Mouse (Mus musculus): ENCODE measurements around the gene Trip10. TPM values are rescaled to one million over a fixed set of nuclear protein-coding genes. Genes with fewer than 3 reads are reported as not detected.

Gene Trip10
- polyA plus RNA-seq, 1 experiment: 0.18 TPM

DNA sequence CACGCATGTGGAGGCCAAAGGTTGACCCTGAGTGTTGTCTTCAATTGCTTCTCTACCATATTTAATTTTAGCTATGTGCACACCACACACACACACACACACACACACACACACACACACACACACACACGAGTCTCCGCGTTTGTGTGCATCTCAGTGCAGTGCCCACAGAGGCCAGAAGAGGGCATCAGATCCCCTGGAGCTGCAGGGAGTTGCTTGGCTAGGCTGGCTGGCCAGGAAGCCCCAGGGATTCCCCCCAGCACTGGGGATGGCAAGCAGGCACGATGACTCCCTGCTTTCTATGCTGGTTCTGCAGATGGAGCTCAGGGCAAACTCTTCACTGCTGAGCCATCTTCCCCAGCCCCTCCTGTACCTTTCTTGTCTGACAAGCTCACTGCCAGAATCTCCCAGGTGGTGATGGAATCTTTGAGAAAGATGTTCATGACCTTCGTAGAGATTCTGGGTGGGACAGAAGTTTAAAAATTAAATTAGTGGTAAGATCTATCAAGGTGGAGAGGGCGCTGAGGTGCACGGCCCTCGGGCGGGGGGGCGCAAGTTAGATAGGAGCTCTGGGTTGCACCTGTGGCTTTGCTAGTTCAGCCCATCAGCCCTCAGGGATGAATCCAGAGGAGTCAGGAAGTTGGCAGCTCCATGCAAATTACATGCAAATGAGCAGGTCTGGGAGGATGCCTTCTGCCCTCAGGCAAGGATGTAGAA lies 29.9 kb upstream of the Trip10 start:
- Histone ChIP-seq H3K4me3 (replicated peaks) (no peak overlapping the region), H3K4me1 (ENCODE audit: control insufficient read depth) (no peaks in the 10 kb centered on the region), H3K27me3 (ENCODE audit: control insufficient read depth) (no peaks in the 10 kb centered on the region), H3K9me3 (ENCODE audit: control insufficient read depth, low read length) (no peaks in the 10 kb centered on the region), H3K36me3 (ENCODE audit: control insufficient read depth) (peaks cover 28% of the 10 kb centered on the region; the same call in 1 of the 2 replicates)
- no peak for TF ChIP-seq GATA1 (IDR thresholded peaks at IDR 0.05; ENCODE audit: low read length)
- TF ChIP-seq TAL1 (IDR thresholded peaks at IDR 0.05; ENCODE audit: low read length): no peak

DNA sequence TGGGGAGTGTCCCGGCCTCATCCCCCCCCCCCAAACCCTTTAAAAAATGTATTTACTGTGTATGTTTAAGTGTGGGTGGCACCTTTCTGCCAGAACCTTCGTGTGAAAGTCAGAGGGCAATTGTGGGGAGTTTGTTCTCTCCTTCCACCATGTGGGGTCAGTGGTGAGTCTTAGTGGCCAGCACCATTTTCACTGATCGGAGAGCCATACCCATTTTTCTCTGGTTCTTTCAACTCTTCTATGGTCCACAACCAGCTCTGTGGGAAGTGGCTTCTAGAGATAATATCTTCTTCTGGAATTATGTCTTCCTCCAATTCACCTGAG lies 29.4 kb upstream of the Trip10 start:
- no peaks in the 10 kb centered on the region for H3K9me3 ChIP-seq (ENCODE audit: control insufficient read depth, low read length)
- no peaks in the 10 kb centered on the region for H3K4me1 ChIP-seq (ENCODE audit: control insufficient read depth)
- no peak for TF ChIP-seq TAL1 (IDR thresholded peaks at IDR 0.05; ENCODE audit: low read length)
- no peak for TF ChIP-seq GATA1 (IDR thresholded peaks at IDR 0.05; ENCODE audit: low read length)
- no peak overlapping the region for H3K4me3 ChIP-seq (replicated peaks)
- no peaks in the 10 kb centered on the region for H3K27me3 ChIP-seq (ENCODE audit: control insufficient read depth)
- peaks cover 28% of the 10 kb centered on the region; the same call in 1 of the 2 replicates for H3K36me3 ChIP-seq (ENCODE audit: control insufficient read depth)

DNA sequence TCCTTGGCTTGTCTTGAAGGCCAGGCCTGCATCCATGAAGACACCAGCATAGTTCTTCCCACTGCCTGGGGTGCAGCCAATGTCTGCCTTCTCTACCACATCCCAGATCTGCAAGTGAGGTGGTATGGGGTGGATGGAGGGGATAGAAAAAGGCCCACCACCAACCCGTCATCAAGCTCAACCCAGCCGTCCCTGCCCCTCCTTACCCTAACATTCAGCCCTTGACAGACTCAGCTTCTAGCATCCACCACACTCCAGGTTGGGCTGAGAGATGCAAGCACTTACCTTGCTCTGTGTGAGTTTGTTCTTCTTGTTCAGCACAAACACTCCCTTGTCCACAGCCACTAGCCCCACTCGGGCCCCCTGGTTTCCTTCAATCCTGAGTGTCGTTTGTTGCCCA lies 27.3 kb upstream of the Trip10 start:
- Histone ChIP-seq H3K27me3 (ENCODE audit: control insufficient read depth) (no peaks in the 10 kb centered on the region), H3K4me1 (ENCODE audit: control insufficient read depth) (no peaks in the 10 kb centered on the region), H3K4me3 (replicated peaks) (no peak overlapping the region), H3K36me3 (ENCODE audit: control insufficient read depth) (peaks cover 24% of the 10 kb centered on the region; the same call in 1 of the 2 replicates), H3K9me3 (ENCODE audit: control insufficient read depth, low read length) (no peaks in the 10 kb centered on the region)
- TF ChIP-seq TAL1 (IDR thresholded peaks at IDR 0.05; ENCODE audit: low read length) (no peak), GATA1 (IDR thresholded peaks at IDR 0.05; ENCODE audit: low read length) (no peak)

DNA sequence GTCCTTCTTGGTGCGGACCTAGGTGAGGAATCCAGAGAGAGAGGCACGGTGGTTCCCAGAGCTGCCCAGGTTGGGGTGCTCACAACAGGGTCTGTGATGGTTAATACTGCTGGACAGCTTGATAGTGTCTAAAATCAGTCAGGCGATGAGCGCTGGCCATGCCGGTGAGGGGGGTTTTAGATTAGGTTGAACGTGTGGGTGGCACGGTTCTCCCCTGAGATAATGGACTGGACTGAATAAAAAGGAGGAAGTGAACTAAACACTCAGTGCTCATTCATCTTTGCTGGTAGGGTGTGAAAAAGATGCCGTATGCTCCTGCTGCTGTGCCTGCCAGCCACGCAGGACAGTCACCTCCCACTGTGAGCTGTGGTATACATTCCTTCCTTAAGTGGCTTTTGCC lies 25.9 kb upstream of the Trip10 start:
- no peak for TF ChIP-seq TAL1 (IDR thresholded peaks at IDR 0.05; ENCODE audit: low read length)
- TF ChIP-seq GATA1 (IDR thresholded peaks at IDR 0.05; ENCODE audit: low read length): no peak
- Histone ChIP-seq H3K9me3 (ENCODE audit: control insufficient read depth, low read length) (no peaks in the 10 kb centered on the region), H3K27me3 (ENCODE audit: control insufficient read depth) (no peaks in the 10 kb centered on the region), H3K4me1 (ENCODE audit: control insufficient read depth) (no peaks in the 10 kb centered on the region), H3K36me3 (ENCODE audit: control insufficient read depth) (peaks cover 17% of the 10 kb centered on the region; the same call in 1 of the 2 replicates), H3K4me3 (replicated peaks) (no peak overlapping the region)

DNA sequence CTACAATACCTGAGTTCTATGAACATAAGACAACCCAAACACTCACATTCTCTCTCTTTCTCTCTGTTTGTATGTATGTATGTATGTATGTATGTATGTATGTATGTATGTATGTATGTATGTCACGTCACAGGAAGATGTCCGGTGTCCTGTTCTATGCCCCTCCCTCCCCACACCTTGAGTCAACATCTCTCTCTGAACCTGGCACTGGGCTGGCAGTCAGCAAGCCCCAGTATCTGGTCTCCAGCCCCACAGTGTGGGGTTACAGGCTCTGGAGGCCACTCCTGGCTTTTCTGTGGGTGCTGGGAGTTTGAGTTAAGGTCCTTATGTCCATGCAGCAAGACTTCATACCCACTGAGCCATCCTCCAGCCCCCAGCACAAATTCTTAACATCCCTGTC lies 21.8 kb upstream of the Trip10 start:
- TF ChIP-seq TAL1 (IDR thresholded peaks at IDR 0.05; ENCODE audit: low read length): no peak
- no peak for TF ChIP-seq GATA1 (IDR thresholded peaks at IDR 0.05; ENCODE audit: low read length)
- no peaks in the 10 kb centered on the region for H3K27me3 ChIP-seq (ENCODE audit: control insufficient read depth)
- H3K9me3 ChIP-seq (ENCODE audit: control insufficient read depth, low read length): no peaks in the 10 kb centered on the region
- H3K4me1 ChIP-seq (ENCODE audit: control insufficient read depth): no peaks in the 10 kb centered on the region; the same call in 1 of the 2 replicates
- H3K4me3 ChIP-seq (replicated peaks): peak overlapping the region; percentile 42
- peaks cover 8% of the 10 kb centered on the region; the same call in 1 of the 2 replicates for H3K36me3 ChIP-seq (ENCODE audit: control insufficient read depth)

DNA sequence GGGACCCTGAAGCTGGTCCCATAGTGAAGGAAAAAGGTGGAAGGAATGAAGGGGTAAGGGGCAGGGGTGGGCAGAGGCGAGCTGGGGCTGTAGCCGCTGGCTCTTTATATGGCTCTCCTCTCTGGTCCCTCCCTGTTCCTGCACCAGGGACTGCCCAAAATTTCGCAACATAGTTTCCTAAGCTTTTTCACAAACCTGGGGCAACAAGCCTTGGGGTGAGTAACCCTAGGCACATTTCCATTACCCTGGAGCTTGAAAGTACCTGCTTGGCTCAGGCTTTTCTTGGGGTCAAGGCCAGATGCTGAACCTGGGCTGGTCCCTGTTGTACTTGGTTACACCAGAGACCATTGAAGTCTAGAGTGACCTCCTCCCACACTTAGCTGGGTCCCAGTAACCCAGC lies 21.2 kb upstream of the Trip10 start, which contains the start of gene C3:
Gene C3, minus strand, starts transcription at position 123 of the 400 bp plus-strand sequence.
- Histone ChIP-seq H3K36me3 (ENCODE audit: control insufficient read depth) (peaks cover 5% of the 10 kb centered on the region; the same call in 1 of the 2 replicates), H3K4me3 (replicated peaks) (peak within 1 kb of the TSS; percentile 42), H3K9me3 (ENCODE audit: control insufficient read depth, low read length) (no peaks in the 10 kb centered on the region), H3K4me1 (ENCODE audit: control insufficient read depth) (no peaks in the 10 kb centered on the region; the same call in 1 of the 2 replicates), H3K27me3 (ENCODE audit: control insufficient read depth) (no peaks in the 10 kb centered on the region)
- TF ChIP-seq TAL1 (IDR thresholded peaks at IDR 0.05; ENCODE audit: low read length): no peak
- TF ChIP-seq GATA1 (IDR thresholded peaks at IDR 0.05; ENCODE audit: low read length): no peak

DNA sequence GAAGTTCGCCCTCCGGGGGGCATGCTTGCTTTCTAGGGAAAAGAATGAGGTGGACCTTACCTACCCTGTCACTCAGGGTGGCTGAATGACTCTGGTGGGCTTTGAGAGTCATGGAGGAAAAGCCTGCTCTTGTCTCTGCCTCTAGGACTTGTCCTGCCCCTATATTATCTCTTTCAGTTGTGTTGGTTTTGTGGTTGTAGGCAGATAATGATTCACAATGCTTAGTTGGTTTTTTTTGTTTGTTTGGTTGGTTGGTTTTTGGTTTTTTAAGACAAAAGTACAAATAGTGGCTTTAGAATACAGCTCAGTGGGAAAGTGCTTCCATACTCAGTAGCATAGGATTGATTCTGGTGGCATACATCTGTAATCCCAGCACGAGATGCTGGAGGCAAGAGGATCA lies 20.4 kb upstream of the Trip10 start:
- TF ChIP-seq TAL1 (IDR thresholded peaks at IDR 0.05; ENCODE audit: low read length) (no peak), GATA1 (IDR thresholded peaks at IDR 0.05; ENCODE audit: low read length) (no peak)
- no peaks in the 10 kb centered on the region for H3K9me3 ChIP-seq (ENCODE audit: control insufficient read depth, low read length)
- H3K36me3 ChIP-seq (ENCODE audit: control insufficient read depth): peaks cover 5% of the 10 kb centered on the region; the same call in 1 of the 2 replicates
- H3K27me3 ChIP-seq (ENCODE audit: control insufficient read depth): no peaks in the 10 kb centered on the region
- no peaks in the 10 kb centered on the region; the same call in 1 of the 2 replicates for H3K4me1 ChIP-seq (ENCODE audit: control insufficient read depth)
- no peak overlapping the region for H3K4me3 ChIP-seq (replicated peaks)

DNA sequence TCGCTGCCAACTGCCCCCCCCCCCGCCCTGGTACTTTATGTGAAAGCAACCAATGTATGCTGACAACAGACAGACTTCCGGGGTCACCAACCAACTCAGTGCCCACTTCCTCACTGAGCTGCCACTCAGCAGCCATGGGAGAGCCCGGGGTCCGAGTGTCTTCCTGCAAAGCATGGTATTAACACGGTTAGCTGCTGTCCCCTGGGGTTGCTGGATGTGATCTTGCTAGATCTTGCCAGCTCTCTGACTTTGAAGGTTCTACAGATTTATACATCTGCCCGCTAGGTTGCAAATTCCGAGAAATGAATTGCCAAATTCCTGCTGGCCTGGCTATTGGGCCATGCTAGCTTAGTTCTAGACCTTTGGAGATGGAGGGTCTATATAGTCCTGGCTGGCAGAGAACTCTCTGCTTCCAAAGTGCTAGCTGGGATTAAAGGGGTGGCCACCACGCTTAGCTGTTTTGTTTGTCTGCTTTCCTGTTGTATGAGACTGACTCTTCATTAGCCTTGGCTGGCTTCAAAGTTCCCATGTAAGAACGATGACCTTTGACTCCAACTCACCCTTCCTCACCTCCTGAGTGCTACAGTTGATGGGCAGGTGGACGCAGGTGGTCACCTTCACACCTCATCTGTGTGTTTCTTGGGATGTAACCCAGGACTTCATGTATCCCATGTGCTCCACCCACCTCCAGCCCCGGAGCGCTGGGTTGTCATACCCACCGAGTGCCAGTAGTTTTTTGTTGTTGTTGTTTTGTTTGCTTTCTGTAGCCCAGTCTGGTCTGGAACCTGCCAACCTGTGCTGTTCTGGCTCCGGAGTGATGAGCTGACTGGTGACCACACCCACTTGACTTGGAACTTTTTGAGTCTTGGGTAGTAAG lies 19.2 kb upstream of the Trip10 start:
- no peak overlapping the region for H3K4me3 ChIP-seq (replicated peaks)
- peaks cover 13% of the 10 kb centered on the region for H3K36me3 ChIP-seq (ENCODE audit: control insufficient read depth)
- no peaks in the 10 kb centered on the region for H3K27me3 ChIP-seq (ENCODE audit: control insufficient read depth)
- no peaks in the 10 kb centered on the region for H3K9me3 ChIP-seq (ENCODE audit: control insufficient read depth, low read length)
- TF ChIP-seq GATA1 (IDR thresholded peaks at IDR 0.05; ENCODE audit: low read length) (no peak), TAL1 (IDR thresholded peaks at IDR 0.05; ENCODE audit: low read length) (no peak)
- no peaks in the 10 kb centered on the region; the same call in 1 of the 2 replicates for H3K4me1 ChIP-seq (ENCODE audit: control insufficient read depth)

DNA sequence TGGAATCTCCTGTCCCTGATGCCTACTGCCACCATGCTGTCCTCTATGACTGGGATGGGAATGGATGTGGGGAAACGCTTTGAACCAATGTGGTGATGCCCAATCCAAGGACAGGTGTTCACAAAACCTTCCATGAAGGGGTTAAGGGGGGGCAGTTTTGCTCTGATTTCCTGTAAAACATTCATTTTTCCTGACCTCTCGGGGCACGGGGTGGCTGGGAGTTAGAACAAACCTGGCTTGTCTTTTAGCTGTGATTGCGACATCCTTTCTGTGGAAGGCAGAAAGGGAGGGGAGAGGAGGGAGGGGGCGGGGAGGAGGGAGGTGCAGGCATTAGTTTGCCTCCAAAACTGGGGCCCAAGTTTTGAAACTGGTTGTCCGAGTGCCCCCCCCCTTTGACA lies 18.5 kb upstream of the Trip10 start:
- TF ChIP-seq GATA1 (IDR thresholded peaks at IDR 0.05; ENCODE audit: low read length): no peak
- TF ChIP-seq TAL1 (IDR thresholded peaks at IDR 0.05; ENCODE audit: low read length): no peak
- Histone ChIP-seq H3K27me3 (ENCODE audit: control insufficient read depth) (no peaks in the 10 kb centered on the region), H3K4me1 (ENCODE audit: control insufficient read depth) (no peaks in the 10 kb centered on the region; the same call in 1 of the 2 replicates), H3K36me3 (ENCODE audit: control insufficient read depth) (peaks cover 18% of the 10 kb centered on the region), H3K4me3 (replicated peaks) (no peak overlapping the region), H3K9me3 (ENCODE audit: control insufficient read depth, low read length) (no peaks in the 10 kb centered on the region)

Data from erythroblast, embryonic 14.5 days (primary cell).